Mouse (Mus musculus) liver, adult 2 months (tissue): Measurements from ENCODE around the gene Rsf1.

Experiments used
- CTCF ChIP-seq: fragments of 200-500 bp; IDR thresholded peaks from 2 replicates; pipeline ENCODE4 v1.5.1; 2011; ENCODE audit warnings: low read depth, low read length, control low read depth
- POLR2A ChIP-seq: fragments of 200-500 bp; IDR thresholded peaks from 2 replicates; pipeline ENCODE4 v1.6.1; 2011; ENCODE audit warnings: low read length, control low read depth; ENCODE audit not compliant: insufficient read depth; ENCODE audit errors: extremely low read depth

- no peak for TF ChIP-seq CTCF
- no peak for TF ChIP-seq POLR2A
Measured at GRCm38 (mm10) chr7:97621346-97621745, 41.7 kb downstream of the Rsf1 start.
